Mouse (Mus musculus): ENCODE measurements around the gene Lsm14a. TPM values are rescaled to one million over a fixed set of nuclear protein-coding genes. Genes with fewer than 3 reads are reported as not detected.

The Lsm14a gene
- polyA plus RNA-seq, 1 experiment from 2014 or later: 76.2 TPM

GRCm38 (mm10) chr7:34394636-34395035, 1.5 kb upstream of the Lsm14a start:
- 81% methylated on average over 5 of the region's 5 CpGs for WGBS
- H3K4me1 ChIP-seq (ENCODE audit: control insufficient read depth, insufficient read depth, low read length): peaks cover 8% of the 10 kb centered on the region
- no peak overlapping the region for H3K27ac ChIP-seq (ENCODE audit: low read depth, low read length)
- no peak overlapping the region for H3K4me2 ChIP-seq
- ATAC-seq (ENCODE audit: low FRiP score) (no peak), DNase-seq (ENCODE audit: low spot score, missing footprints) (no peak)
- H3K9ac ChIP-seq (ENCODE audit: low read length): no peak overlapping the region
- no peak overlapping the region for H3K4me3 ChIP-seq (ENCODE audit: low read depth, low read length)
- H3K9me3 ChIP-seq (ENCODE audit: control insufficient read depth, low read length): no peaks in the 10 kb centered on the region
- H3K36me3 ChIP-seq (ENCODE audit: control insufficient read depth, insufficient read depth, low read length): no peaks in the 10 kb centered on the region
- H3K27me3 ChIP-seq (ENCODE audit: control insufficient read depth, insufficient read depth, low read length): no peaks in the 10 kb centered on the region

DNA sequence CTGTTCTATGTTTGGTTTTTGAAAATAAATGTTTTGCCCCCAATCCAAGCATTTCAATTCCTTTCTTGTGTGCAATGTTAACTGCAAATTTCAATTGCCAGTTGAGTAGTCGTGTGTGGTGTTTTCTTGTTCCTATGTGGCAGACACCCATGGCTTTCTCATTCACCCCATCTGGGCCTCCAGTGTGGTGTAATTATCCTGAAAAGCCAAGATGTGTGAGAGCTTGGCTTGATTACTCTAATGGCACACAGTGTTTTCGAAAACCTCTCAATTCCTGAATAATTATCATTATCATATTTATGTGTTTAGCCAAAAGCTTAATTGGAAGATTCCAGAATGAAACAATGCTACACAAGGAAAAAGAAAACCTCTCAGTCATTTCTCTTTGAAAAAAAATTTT, 976 bp upstream of the Lsm14a start:
- Histone ChIP-seq H3K27ac (ENCODE audit: low read depth, low read length) (no peak overlapping the region), H3K9ac (ENCODE audit: low read length) (no peak overlapping the region), H3K36me3 (ENCODE audit: control insufficient read depth, insufficient read depth, low read length) (no peaks in the 10 kb centered on the region), H3K27me3 (ENCODE audit: control insufficient read depth, insufficient read depth, low read length) (no peaks in the 10 kb centered on the region), H3K4me2 (no peak overlapping the region), H3K9me3 (ENCODE audit: control insufficient read depth, low read length) (no peaks in the 10 kb centered on the region), H3K4me3 (ENCODE audit: low read depth, low read length) (no peak overlapping the region), H3K4me1 (ENCODE audit: control insufficient read depth, insufficient read depth, low read length) (peaks cover 8% of the 10 kb centered on the region)
- ATAC-seq (ENCODE audit: low FRiP score) (no peak), DNase-seq (ENCODE audit: low spot score, missing footprints) (no peak)
- 69% methylated on average over 2 of the region's 2 CpGs for WGBS

DNA sequence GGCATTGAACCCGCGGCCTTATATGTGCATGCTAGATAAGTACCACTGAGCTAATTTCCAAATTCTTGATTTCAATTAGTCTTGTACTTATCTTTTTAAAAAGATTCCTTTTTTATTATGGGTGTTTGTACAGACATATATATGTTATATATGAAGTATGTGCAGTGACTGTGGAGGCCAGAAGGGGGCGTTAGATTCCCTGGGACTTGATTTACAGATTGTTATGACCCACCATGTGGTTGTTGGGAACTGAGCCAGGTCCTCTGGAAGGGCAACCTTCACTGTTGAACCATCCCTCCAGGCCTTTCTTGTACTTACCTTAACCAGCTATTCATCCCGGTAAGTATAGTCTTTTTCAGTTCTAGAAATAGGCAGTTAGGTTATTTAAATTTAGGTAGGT, 780 bp downstream of the Lsm14a start:
- no peaks in the 10 kb centered on the region for H3K9me3 ChIP-seq (ENCODE audit: control insufficient read depth, low read length)
- no peak overlapping the region for H3K9ac ChIP-seq (ENCODE audit: low read length)
- 68% methylated on average over 4 of the region's 4 CpGs for WGBS
- H3K4me3 ChIP-seq (ENCODE audit: low read depth, low read length): no peak overlapping the region
- DNase-seq (ENCODE audit: low spot score, missing footprints): no peak
- ATAC-seq (ENCODE audit: low FRiP score): no peak
- H3K27me3 ChIP-seq (ENCODE audit: control insufficient read depth, insufficient read depth, low read length): no peaks in the 10 kb centered on the region
- H3K4me1 ChIP-seq (ENCODE audit: control insufficient read depth, insufficient read depth, low read length): peaks cover 15% of the 10 kb centered on the region
- H3K36me3 ChIP-seq (ENCODE audit: control insufficient read depth, insufficient read depth, low read length): no peaks in the 10 kb centered on the region
- no peak overlapping the region for H3K27ac ChIP-seq (ENCODE audit: low read depth, low read length)
- no peak overlapping the region for H3K4me2 ChIP-seq

- Histone ChIP-seq H3K36me3 (ENCODE audit: control insufficient read depth, insufficient read depth, low read length) (no peaks in the 10 kb centered on the region), H3K9ac (ENCODE audit: low read length) (no peak overlapping the region), H3K4me1 (ENCODE audit: control insufficient read depth, insufficient read depth, low read length) (peaks cover 21% of the 10 kb centered on the region), H3K27me3 (ENCODE audit: control insufficient read depth, insufficient read depth, low read length) (no peaks in the 10 kb centered on the region), H3K9me3 (ENCODE audit: control insufficient read depth, low read length) (no peaks in the 10 kb centered on the region), H3K27ac (ENCODE audit: low read depth, low read length) (no peak overlapping the region), H3K4me2 (no peak overlapping the region), H3K4me3 (ENCODE audit: low read depth, low read length) (no peak overlapping the region)
- DNase-seq (ENCODE audit: low spot score, missing footprints) (peak; percentile 53), ATAC-seq (ENCODE audit: low FRiP score) (no peak)
- WGBS: 83% methylated on average over 4 of the region's 4 CpGs
These were observed 1.4 kb downstream of the Lsm14a start for GRCm38 (mm10) chr7:34391711-34392110.

GRCm38 (mm10) chr7:34390834-34391155, 2.3 kb downstream of the Lsm14a start:
- peaks cover 25% of the 10 kb centered on the region for H3K4me1 ChIP-seq (ENCODE audit: control insufficient read depth, insufficient read depth, low read length)
- H3K9me3 ChIP-seq (ENCODE audit: control insufficient read depth, low read length): no peaks in the 10 kb centered on the region
- H3K9ac ChIP-seq (ENCODE audit: low read length): no peak overlapping the region; the same call in 1 of the 2 replicates
- WGBS: 83% methylated on average over 7 of the region's 7 CpGs
- H3K4me2 ChIP-seq: peak overlapping the region; percentile 81
- no peaks in the 10 kb centered on the region for H3K27me3 ChIP-seq (ENCODE audit: control insufficient read depth, insufficient read depth, low read length)
- ATAC-seq (ENCODE audit: low FRiP score) (no peak), DNase-seq (ENCODE audit: low spot score, missing footprints) (peak; percentile 81)
- H3K27ac ChIP-seq (ENCODE audit: low read depth, low read length): no peak overlapping the region
- H3K36me3 ChIP-seq (ENCODE audit: control insufficient read depth, insufficient read depth, low read length): no peaks in the 10 kb centered on the region
- H3K4me3 ChIP-seq (ENCODE audit: low read depth, low read length): no peak overlapping the region

GRCm38 (mm10) chr7:34390111-34390833, 2.8 kb downstream of the Lsm14a start:
- H3K4me2 ChIP-seq: peak overlapping the region; percentile 81
- H3K36me3 ChIP-seq (ENCODE audit: control insufficient read depth, insufficient read depth, low read length): no peaks in the 10 kb centered on the region
- H3K4me3 ChIP-seq (ENCODE audit: low read depth, low read length): peak overlapping the region; percentile 94
- H3K9me3 ChIP-seq (ENCODE audit: control insufficient read depth, low read length): no peaks in the 10 kb centered on the region
- H3K27me3 ChIP-seq (ENCODE audit: control insufficient read depth, insufficient read depth, low read length): no peaks in the 10 kb centered on the region
- peak overlapping the region; percentile 96 for H3K27ac ChIP-seq (ENCODE audit: low read depth, low read length)
- DNase-seq (ENCODE audit: low spot score, missing footprints) (no peak), ATAC-seq (ENCODE audit: low FRiP score) (no peak)
- peak overlapping the region; percentile 99 for H3K9ac ChIP-seq (ENCODE audit: low read length)
- 15% methylated on average over 18 of the region's 18 CpGs for WGBS
- H3K4me1 ChIP-seq (ENCODE audit: control insufficient read depth, insufficient read depth, low read length): peaks cover 25% of the 10 kb centered on the region

DNA sequence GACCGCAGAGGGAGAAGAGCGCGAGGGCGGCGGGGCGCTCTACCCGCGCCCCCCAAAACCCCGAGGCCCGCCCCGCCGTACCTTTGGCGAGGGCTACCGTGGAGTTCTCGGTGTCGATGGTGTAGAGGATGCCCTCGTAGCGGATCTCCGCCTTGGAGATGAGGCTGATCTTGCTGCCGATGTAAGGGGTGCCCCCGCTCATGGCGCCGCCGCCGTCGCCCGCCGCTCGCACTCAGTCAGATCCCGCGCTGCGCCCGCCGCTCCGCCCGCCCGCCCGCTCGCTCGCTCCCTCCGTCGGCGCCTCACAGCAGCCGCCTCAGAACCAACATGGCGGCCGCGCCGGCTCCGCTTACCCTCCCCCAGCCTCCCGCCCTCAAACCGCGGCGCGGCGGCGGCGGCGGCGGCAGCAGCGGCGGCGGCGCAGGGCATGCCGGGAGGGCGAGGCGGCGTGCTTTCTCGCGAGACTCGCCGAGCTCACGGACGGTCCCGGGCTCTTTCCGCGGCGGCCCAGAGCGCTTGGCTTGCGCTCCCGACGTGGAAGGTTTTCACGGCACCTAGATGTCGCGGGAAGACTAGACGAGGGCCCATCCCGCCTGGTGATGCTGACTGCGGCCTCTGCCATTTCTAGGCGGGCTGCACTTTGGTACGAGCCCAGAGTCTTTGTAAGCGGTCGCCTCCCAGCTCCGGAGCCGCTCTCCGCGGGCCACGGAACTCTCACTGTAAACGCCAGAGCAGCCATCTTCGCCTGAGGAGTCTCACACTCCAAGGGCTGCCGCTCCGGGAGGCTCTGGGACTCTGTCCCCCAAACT, 3.6 kb downstream of the Lsm14a start:
- DNase-seq (ENCODE audit: low spot score, missing footprints) (peak; percentile 98), ATAC-seq (ENCODE audit: low FRiP score) (peak; percentile 95)
- peaks cover 25% of the 10 kb centered on the region for H3K4me1 ChIP-seq (ENCODE audit: control insufficient read depth, insufficient read depth, low read length)
- H3K27ac ChIP-seq (ENCODE audit: low read depth, low read length): peak overlapping the region; percentile 96
- peak overlapping the region; percentile 94 for H3K4me3 ChIP-seq (ENCODE audit: low read depth, low read length)
- WGBS: under 1% methylated on average over 99 of the region's 100 CpGs
- H3K27me3 ChIP-seq (ENCODE audit: control insufficient read depth, insufficient read depth, low read length): no peaks in the 10 kb centered on the region
- peak overlapping the region; percentile 81 for H3K4me2 ChIP-seq
- no peaks in the 10 kb centered on the region for H3K9me3 ChIP-seq (ENCODE audit: control insufficient read depth, low read length)
- H3K9ac ChIP-seq (ENCODE audit: low read length): peak overlapping the region; percentile 99
- no peaks in the 10 kb centered on the region for H3K36me3 ChIP-seq (ENCODE audit: control insufficient read depth, insufficient read depth, low read length)

DNA sequence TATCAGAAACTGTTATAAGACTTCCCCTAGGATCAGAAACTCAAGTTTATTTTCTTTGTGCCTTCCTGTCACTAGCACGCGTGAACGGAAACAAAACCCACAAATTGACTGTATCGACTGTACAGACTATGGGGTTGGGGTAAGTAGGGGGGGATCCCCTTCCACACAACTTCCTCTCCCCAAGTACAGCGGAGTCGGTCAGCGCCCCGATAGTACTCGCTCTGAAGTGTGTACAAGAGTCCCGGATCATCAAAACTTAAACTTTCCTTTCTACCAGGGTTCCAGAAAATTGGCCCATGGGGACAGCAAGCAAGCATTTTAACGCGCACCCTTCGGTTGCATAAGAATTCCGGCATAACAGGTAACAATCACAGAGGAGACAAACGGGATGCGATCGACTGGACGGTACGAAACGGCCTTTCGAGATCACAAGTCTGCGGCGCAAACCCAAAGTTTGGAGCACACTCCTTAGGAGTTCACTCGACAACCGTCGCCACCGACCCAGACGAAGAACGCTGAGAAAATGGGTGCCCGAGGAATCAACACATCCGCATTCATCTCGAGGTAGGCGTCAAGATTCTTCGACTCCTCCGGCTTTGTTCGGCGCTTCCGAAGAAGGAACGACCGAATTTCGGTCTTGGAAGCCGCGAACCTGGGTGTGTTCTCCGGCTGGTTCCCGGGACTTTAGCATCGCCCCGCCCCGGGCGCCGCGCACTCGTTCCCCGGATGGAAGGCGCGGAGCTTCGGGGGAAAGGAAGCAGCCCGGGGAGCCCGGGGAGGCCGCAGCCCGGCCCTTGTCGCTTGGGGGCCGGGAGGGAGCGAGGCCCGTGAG, 4.5 kb downstream of the Lsm14a start:
- WGBS: under 1% methylated on average over 58 of the region's 64 CpGs
- peak overlapping the region; percentile 81 for H3K4me2 ChIP-seq
- DNase-seq (ENCODE audit: low spot score, missing footprints): peak; percentile 97
- ATAC-seq (ENCODE audit: low FRiP score): no peak
- H3K4me3 ChIP-seq (ENCODE audit: low read depth, low read length): peak overlapping the region; percentile 94
- no peaks in the 10 kb centered on the region for H3K36me3 ChIP-seq (ENCODE audit: control insufficient read depth, insufficient read depth, low read length)
- H3K9ac ChIP-seq (ENCODE audit: low read length): peak overlapping the region; percentile 99
- no peaks in the 10 kb centered on the region for H3K27me3 ChIP-seq (ENCODE audit: control insufficient read depth, insufficient read depth, low read length)
- H3K27ac ChIP-seq (ENCODE audit: low read depth, low read length): peak overlapping the region; percentile 96
- H3K9me3 ChIP-seq (ENCODE audit: control insufficient read depth, low read length): no peaks in the 10 kb centered on the region
- peaks cover 25% of the 10 kb centered on the region for H3K4me1 ChIP-seq (ENCODE audit: control insufficient read depth, insufficient read depth, low read length)
